Mouse (Mus musculus) olfactory bulb, adult 2 months (tissue): ENCODE measurements around the gene Suv39h2.

Source experiments
- CTCF ChIP-seq: fragments of 200-500 bp; IDR thresholded peaks from 2 replicates; pipeline ENCODE4 v1.5.1; 2012; ENCODE audit warnings: low read depth, mild to moderate bottlenecking, low read length, moderate library complexity; ENCODE audit not compliant: insufficient read depth
- POLR2A ChIP-seq: fragments of 200-500 bp; IDR thresholded peaks from 2 replicates; pipeline ENCODE4 v1.6.1; 2012; ENCODE audit warnings: mild to moderate bottlenecking, low read depth, low read length, moderate library complexity; ENCODE audit not compliant: insufficient read depth

DNA sequence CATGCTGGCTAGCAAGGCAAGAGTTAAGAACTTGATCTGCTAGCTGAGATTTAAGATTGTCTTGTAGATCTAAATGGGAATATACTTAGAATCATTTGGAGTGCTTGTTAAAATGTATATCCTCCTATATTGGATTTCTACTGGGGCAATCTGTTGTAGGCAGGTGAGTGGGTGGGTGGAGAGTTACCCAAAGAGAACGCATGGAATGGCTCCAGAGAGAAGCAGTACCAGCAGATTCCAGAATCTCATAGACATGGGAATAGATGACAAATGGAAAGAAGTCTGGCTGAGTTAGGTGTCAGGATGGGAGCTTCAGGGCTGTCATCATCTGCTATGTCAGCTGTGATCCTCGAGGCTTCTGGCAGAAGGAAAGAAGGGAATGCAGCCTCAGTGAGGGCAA is 25.4 kb downstream of the Suv39h2 start:
- TF ChIP-seq CTCF (no peak), POLR2A (no peak)
